Mouse (Mus musculus) B cell, adult (primary cell): Measurements from ENCODE around the gene Bpifa3. TPM values are rescaled to one million over a fixed set of nuclear protein-coding genes. Genes with fewer than 3 reads are reported as not detected.

Source experiments
- total RNA-seq: library from RNA; stranded (reverse); gene quantifications from 4 replicates; pipeline ENCODE4 v1.2.4, GENCODE M21; 2023; ENCODE audit not compliant: inconsistent age

Bpifa3 gene
- total RNA-seq: not detected in 4 replicates

GRCm38 (mm10) chr2:154130120-154130519 is at the start of gene Bpifa3:
Gene Bpifa3, plus strand, starts transcription at chr2:154130336.

GRCm38 (mm10) chr2:154142580-154142979 is 12.4 kb downstream of the Bpifa3 start, which contains the start of gene Bpifa1:
Gene Bpifa1, plus strand, starts transcription at chr2:154142880.

GRCm38 (mm10) chr2:154162307-154162706 is 32.2 kb downstream of the Bpifa3 start, which contains the start of gene Bpifa5:
Gene Bpifa5, plus strand, starts transcription at chr2:154162607.

Other genes starting within 250 kb of the Bpifa3 start
- gene Bpifb6, start 229.9 kb upstream of the Bpifa3 start, total RNA-seq: not detected in 4 replicates
- not detected in 4 replicates for gene Bpifb3, start 212.1 kb upstream of the Bpifa3 start, total RNA-seq
- gene Bpifb4, start 192.1 kb upstream of the Bpifa3 start, total RNA-seq: not detected in 4 replicates
- not detected in 4 replicates for gene Bpifa6, start 155.4 kb upstream of the Bpifa3 start, total RNA-seq
- gene Bpifa2, start 122.1 kb upstream of the Bpifa3 start, total RNA-seq: not detected in 4 replicates
- not detected in 4 replicates for gene Bpifa1, start 12.5 kb downstream of the Bpifa3 start, total RNA-seq
- not detected in 4 replicates for gene Bpifa5, start 32.3 kb downstream of the Bpifa3 start, total RNA-seq
- not detected in 4 replicates for gene Bpifb1, start 60.5 kb downstream of the Bpifa3 start, total RNA-seq
- gene Bpifb5, start 93.4 kb downstream of the Bpifa3 start, total RNA-seq: not detected in 4 replicates
- gene Bpifb9a, start 127.5 kb downstream of the Bpifa3 start, total RNA-seq: not detected in 4 replicates
- not detected in 4 replicates for gene Bpifb9b, start 176.9 kb downstream of the Bpifa3 start, total RNA-seq
- 11.2 to 15.6 TPM (median 12.6 TPM) in 4 replicates for gene Cdk5rap1, start 242.7 kb downstream of the Bpifa3 start, total RNA-seq